Mouse (Mus musculus) midbrain, embryonic 10.5 days (tissue): ENCODE measurements around the gene Tcte3. TPM values are rescaled to one million over a fixed set of nuclear protein-coding genes. Genes with fewer than 3 reads are reported as not detected.

ENCODE experiments used
- polyA plus RNA-seq: library from polyadenylated mRNA; unstranded; fragments of >200 nt; fragmentation: Nextera tagmentation; extraction: Ambion mirVana; gene quantifications from 2 replicates; pipeline ENCODE4 v1.2.1, GENCODE M21; 2016

Tcte3 gene
- polyA plus RNA-seq, 1 experiment from 2014 or later: 0.54 TPM

Other genes with a start within 250 kb of the Tcte3 start
- gene Wdr27, start 98.3 kb downstream of the Tcte3 start, polyA plus RNA-seq: 6.0 and 6.3 TPM in 2 replicates
- 29.5 and 33.9 TPM in 2 replicates for gene 1600012H06Rik, start 98.3 kb downstream of the Tcte3 start, polyA plus RNA-seq
- gene Phf10, start 80.2 kb downstream of the Tcte3 start, polyA plus RNA-seq: 22.7 and 27.7 TPM in 2 replicates
- 10.9 and 13.2 TPM in 2 replicates for gene 9030025P20Rik, start 63.0 kb downstream of the Tcte3 start, polyA plus RNA-seq
- gene Gm3417, start 62.7 kb downstream of the Tcte3 start, polyA plus RNA-seq: 0.42 and 1.7 TPM in 2 replicates
- gene Gm3435, start 31.3 kb downstream of the Tcte3 start, polyA plus RNA-seq: 9.9 and 11.3 TPM in 2 replicates
- 97.1 and 104 TPM in 2 replicates for gene Ermard, start 280 bp downstream of the Tcte3 start, polyA plus RNA-seq
- 5.9 and 6.2 TPM in 2 replicates for gene Gm3448, start within 50 bp of the Tcte3 start, polyA plus RNA-seq